In the genomic region with DNA sequence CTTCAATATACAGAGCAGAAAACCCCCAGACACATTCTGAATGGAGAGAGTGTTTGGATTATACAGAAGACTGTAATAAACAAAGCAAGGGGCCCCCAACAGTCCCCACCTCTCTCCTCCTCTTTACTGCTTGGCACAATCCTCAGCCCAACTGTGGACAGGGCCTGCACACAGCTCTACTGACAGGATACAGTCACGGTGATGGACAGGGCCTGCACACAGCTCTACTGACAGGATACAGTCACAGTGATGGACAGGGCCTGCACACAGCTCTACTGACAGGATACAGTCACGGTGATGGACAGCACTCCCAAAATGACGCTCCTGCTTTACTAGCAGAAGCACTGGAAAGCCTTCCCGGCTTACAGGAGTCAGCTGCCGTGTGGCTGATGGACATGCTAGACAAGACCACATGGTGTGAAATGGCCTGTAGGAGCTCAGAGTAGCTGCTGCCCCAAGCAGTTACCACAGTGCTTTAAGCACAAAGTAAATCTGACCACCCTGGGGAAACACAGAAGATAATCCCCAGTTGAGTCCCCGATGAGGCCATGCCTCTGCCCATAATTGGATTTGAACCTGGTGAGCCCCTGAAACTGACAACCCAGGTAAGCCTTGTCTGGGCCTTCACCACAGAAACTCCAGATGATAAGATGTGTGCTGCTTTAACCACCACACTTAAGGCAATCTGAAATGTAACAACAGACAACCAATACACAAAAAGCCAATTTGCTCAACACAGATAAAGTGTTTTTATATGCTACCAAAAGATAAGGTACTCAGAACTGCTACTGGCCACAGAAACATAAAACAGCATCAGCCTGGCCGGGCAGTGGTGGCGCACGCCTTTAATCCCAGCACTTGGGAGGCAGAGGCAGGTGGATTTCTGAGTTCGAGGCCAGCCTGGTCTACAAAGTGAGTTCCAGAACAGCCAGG, we compare ENCODE assay signal across 9 mouse cellular contexts. TPM values are rescaled to one million over a fixed set of nuclear protein-coding genes. Genes with fewer than 3 reads are reported as not detected.
DNase-seq lines count a peak whose midpoint lies in the region; ATAC-seq and TF ChIP-seq lines count a peak whose summit lies in the region.
"Had no signal": no experiment of that assay in that cellular context is flagged by ENCODE, and none has a peak within 500 bp of the region (broad histone marks: within the 10 kb centered on the region; RNA-seq: fewer than 3 reads in every experiment).

No protein-coding gene starts in this region.

- peaks cover 23% of the 10 kb centered on the region for H3K4me1 ChIP-seq in hindbrain, embryonic 10.5 days (replicated peaks)
- H3K4me1 ChIP-seq in hindbrain, embryonic 13.5 days (replicated peaks): peaks cover 34% of the 10 kb centered on the region
- peaks cover 27% of the 10 kb centered on the region for H3K4me1 ChIP-seq in midbrain, embryonic 13.5 days (replicated peaks)
- peaks cover 34% of the 10 kb centered on the region for H3K4me1 ChIP-seq in midbrain, embryonic 15.5 days
- peaks cover 29% of the 10 kb centered on the region for H3K4me1 ChIP-seq in liver, postnatal 0 days (ENCODE audit: insufficient read depth)
- peaks cover 3% of the 10 kb centered on the region; the same call in 1 of the 2 replicates for H3K4me1 ChIP-seq in stomach, postnatal 0 days (replicated peaks; ENCODE audit: control insufficient read depth, insufficient read depth)

- TF ChIP-seq EP300 in liver, postnatal 0 days (IDR thresholded peaks at IDR 0.05; ENCODE audit: low read depth): peak; percentile 82; the same call in 1 of the 2 replicates
- TF ChIP-seq EP300 in stomach, postnatal 0 days (optimal IDR thresholded peaks at IDR 0.05): no peak

- no peak for TF ChIP-seq CTCF in liver, postnatal 0 days (IDR thresholded peaks at IDR 0.05; ENCODE audit: low read depth)
- no peak for TF ChIP-seq CTCF in stomach, postnatal 0 days (IDR thresholded peaks at IDR 0.05; ENCODE audit: low read depth)

- H3K9me3 ChIP-seq in hindbrain, embryonic 10.5 days: no peaks in the 10 kb centered on the region
- H3K9me3 ChIP-seq in hindbrain, embryonic 13.5 days: no peaks in the 10 kb centered on the region
- no peaks in the 10 kb centered on the region for H3K9me3 ChIP-seq in midbrain, embryonic 13.5 days
- H3K9me3 ChIP-seq in midbrain, embryonic 15.5 days: no peaks in the 10 kb centered on the region
- H3K9me3 ChIP-seq in liver, postnatal 0 days (ENCODE audit: low read length): no peaks in the 10 kb centered on the region
- no peaks in the 10 kb centered on the region for H3K9me3 ChIP-seq in stomach, postnatal 0 days (ENCODE audit: control insufficient read depth, low read length)

- ATAC-seq in hindbrain, embryonic 13.5 days (ENCODE audit: low FRiP score): no peak
- ATAC-seq in midbrain, embryonic 13.5 days: peak; percentile 45; the same call in 1 of the 2 replicates
- ATAC-seq in midbrain, embryonic 15.5 days (replicated peaks): no peak
- peak; percentile 51; the same call in 1 of the 2 replicates for ATAC-seq in liver, postnatal 0 days
- peak; percentile 32; the same call in 1 of the 2 replicates for ATAC-seq in stomach, postnatal 0 days (ENCODE audit: low FRiP score, low TSS enrichment)

- H3K4me2 ChIP-seq in hindbrain, embryonic 13.5 days: no peak overlapping the region
- H3K4me2 ChIP-seq in midbrain, embryonic 13.5 days (replicated peaks): no peak overlapping the region
- H3K4me2 ChIP-seq in midbrain, embryonic 15.5 days: no peak overlapping the region
- no peak overlapping the region for H3K4me2 ChIP-seq in liver, postnatal 0 days (ENCODE audit: low read depth, low read length)
- H3K4me2 ChIP-seq in stomach, postnatal 0 days (replicated peaks; ENCODE audit: low read depth): no peak overlapping the region

- H3K27me3 ChIP-seq in hindbrain, embryonic 10.5 days (ENCODE audit: insufficient read depth, poor library complexity, severe bottlenecking): no peaks in the 10 kb centered on the region
- H3K27me3 ChIP-seq in hindbrain, embryonic 13.5 days: no peaks in the 10 kb centered on the region
- H3K27me3 ChIP-seq in midbrain, embryonic 13.5 days: no peaks in the 10 kb centered on the region
- no peaks in the 10 kb centered on the region for H3K27me3 ChIP-seq in midbrain, embryonic 15.5 days (replicated peaks)
- H3K27me3 ChIP-seq in liver, postnatal 0 days (ENCODE audit: insufficient read depth, low read length): no peaks in the 10 kb centered on the region
- no peaks in the 10 kb centered on the region for H3K27me3 ChIP-seq in stomach, postnatal 0 days (ENCODE audit: control insufficient read depth, insufficient read depth, low read length)

- H3K36me3 ChIP-seq in hindbrain, embryonic 10.5 days: no peaks in the 10 kb centered on the region
- no peaks in the 10 kb centered on the region for H3K36me3 ChIP-seq in hindbrain, embryonic 13.5 days
- H3K36me3 ChIP-seq in midbrain, embryonic 13.5 days: no peaks in the 10 kb centered on the region
- H3K36me3 ChIP-seq in midbrain, embryonic 15.5 days (replicated peaks): no peaks in the 10 kb centered on the region
- no peaks in the 10 kb centered on the region for H3K36me3 ChIP-seq in liver, postnatal 0 days (replicated peaks; ENCODE audit: insufficient read depth, low read length)
- H3K36me3 ChIP-seq in stomach, postnatal 0 days (ENCODE audit: control insufficient read depth, insufficient read depth, low read length): no peaks in the 10 kb centered on the region

- DNase-seq in hindbrain, embryonic 10.5 days (ENCODE audit: low spot score): no peak
- no peak for DNase-seq in liver, postnatal 0 days
- DNase-seq in stomach, postnatal 0 days (ENCODE audit: low spot score): no peak
- no peak for DNase-seq in right cerebral cortex, postnatal 10 days (ENCODE audit: low spot score in 2 of 2)
- DNase-seq: heart, postnatal 4 days; kidney, postnatal 25 days had no signal

- H3K9ac ChIP-seq in hindbrain, embryonic 13.5 days: no peak overlapping the region
- no peak overlapping the region for H3K9ac ChIP-seq in midbrain, embryonic 13.5 days (replicated peaks)
- H3K9ac ChIP-seq in midbrain, embryonic 15.5 days: no peak overlapping the region
- H3K9ac ChIP-seq in liver, postnatal 0 days (replicated peaks): no peak overlapping the region
- H3K9ac ChIP-seq in stomach, postnatal 0 days (ENCODE audit: low read length): no peak overlapping the region

- H3K4me3 ChIP-seq in hindbrain, embryonic 10.5 days: no peak overlapping the region
- no peak overlapping the region for H3K4me3 ChIP-seq in hindbrain, embryonic 13.5 days
- H3K4me3 ChIP-seq in midbrain, embryonic 13.5 days (replicated peaks): no peak overlapping the region
- H3K4me3 ChIP-seq in midbrain, embryonic 15.5 days: no peak overlapping the region
- no peak overlapping the region for H3K4me3 ChIP-seq in liver, postnatal 0 days (ENCODE audit: low read depth, low read length)
- no peak overlapping the region for H3K4me3 ChIP-seq in stomach, postnatal 0 days (ENCODE audit: low read depth, low read length)

- H3K27ac ChIP-seq in hindbrain, embryonic 10.5 days: peak overlapping the region; percentile 12; the same call in 1 of the 2 replicates
- no peak overlapping the region for H3K27ac ChIP-seq in hindbrain, embryonic 13.5 days
- H3K27ac ChIP-seq in midbrain, embryonic 13.5 days: 0 out of 2 replicates have a peak overlapping the region, but pooled peaks have one; percentile 22
- H3K27ac ChIP-seq in midbrain, embryonic 15.5 days: no peak overlapping the region
- H3K27ac ChIP-seq in liver, postnatal 0 days (ENCODE audit: low read depth): no peak overlapping the region
- no peak overlapping the region; the same call in 1 of the 2 replicates for H3K27ac ChIP-seq in stomach, postnatal 0 days (replicated peaks)

- whole genome bisulfite sequencing in hindbrain, embryonic 10.5 days: 84% methylated on average over 10 of the region's 10 CpGs
- WGBS in hindbrain, embryonic 13.5 days: 75% methylated on average over 10 of the region's 10 CpGs
- WGBS in midbrain, embryonic 13.5 days: 61% methylated on average over 10 of the region's 10 CpGs
- 65% methylated on average over 10 of the region's 10 CpGs for WGBS in midbrain, embryonic 15.5 days
- WGBS in liver, postnatal 0 days (ENCODE audit: insufficient replicate concordance): 54% methylated on average over 10 of the region's 10 CpGs
- 66% methylated on average over 10 of the region's 10 CpGs for WGBS in stomach, postnatal 0 days

RNA-seq across cellular contexts. Expression of a gene that starts 42.3 kb away (rescaled TPM):
- 8.1 and 10.1 TPM in 2 replicates for polyA plus RNA-seq in hindbrain, embryonic 10.5 days (2016; fragmentation: Nextera tagmentation; extraction: Ambion mirVana)
- polyA plus RNA-seq in hindbrain, embryonic 13.5 days (2015; fragmentation: Nextera tagmentation; extraction: Ambion mirVana): 14.3 and 16.5 TPM in 2 replicates
- 12.4 and 13.1 TPM in 2 replicates for polyA plus RNA-seq in midbrain, embryonic 13.5 days (2015; fragmentation: Nextera tagmentation; extraction: Ambion mirVana)
- polyA plus RNA-seq in midbrain, embryonic 15.5 days (2015; fragmentation: Nextera tagmentation; extraction: Ambion mirVana): 15.6 and 15.7 TPM in 2 replicates
- 4.1 and 5.4 TPM in 2 replicates for polyA plus RNA-seq in liver, postnatal 0 days (2015; fragmentation: Nextera tagmentation; extraction: Ambion mirVana)
- 8.8 and 10.1 TPM in 2 replicates for polyA plus RNA-seq in stomach, postnatal 0 days (2015; fragmentation: Nextera tagmentation; extraction: Ambion mirVana)

Comparison
In these comparisons a context has a peak if more than half of its experiments do, and no peak if none do; other contexts are left out.
1. H3K27ac ChIP-seq: peak in hindbrain, embryonic 10.5 days (single experiment) and midbrain, embryonic 13.5 days (single experiment); none in hindbrain, embryonic 13.5 days (single experiment), midbrain, embryonic 15.5 days (single experiment), liver, postnatal 0 days (single experiment) and stomach, postnatal 0 days (single experiment).
2. ATAC-seq: peak in midbrain, embryonic 13.5 days (single experiment), liver, postnatal 0 days (single experiment) and stomach, postnatal 0 days (single experiment); none in hindbrain, embryonic 13.5 days (single experiment) and midbrain, embryonic 15.5 days (single experiment).